In the genomic region with DNA sequence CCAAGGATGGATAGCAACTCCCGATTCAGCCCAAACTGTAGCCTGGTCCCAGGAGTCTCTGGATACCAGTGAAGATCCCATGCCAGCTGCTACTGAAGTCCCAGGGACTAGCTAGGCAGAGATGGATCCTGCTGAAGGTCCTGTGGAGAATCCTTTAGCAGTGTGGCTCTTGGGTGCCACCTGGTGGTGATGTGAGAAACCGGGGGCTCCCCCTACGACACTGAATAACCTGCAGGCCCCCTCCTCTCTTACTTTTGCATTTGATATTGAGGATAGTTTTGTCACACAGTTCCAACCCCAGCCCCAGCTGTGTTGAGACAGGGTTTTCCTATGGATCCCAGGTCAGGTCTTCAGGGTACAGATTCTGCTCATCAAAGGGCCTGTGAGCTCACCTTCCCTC, we compare ENCODE assay signal across 9 mouse cellular contexts. TPM values are rescaled to one million over a fixed set of nuclear protein-coding genes. Genes with fewer than 3 reads are reported as not detected.
DNase-seq lines count a peak whose midpoint lies in the region; ATAC-seq and TF ChIP-seq lines count a peak whose summit lies in the region.
"Had no signal": no experiment of that assay in that cellular context is flagged by ENCODE, and none has a peak within 500 bp of the region (broad histone marks: within the 10 kb centered on the region; RNA-seq: fewer than 3 reads in every experiment).

No protein-coding gene starts in this region.

- H3K9ac ChIP-seq in kidney, embryonic 16.5 days (replicated peaks; ENCODE audit: low read length): no peak overlapping the region
- no peak overlapping the region for H3K9ac ChIP-seq in liver, embryonic 14.5 days (replicated peaks)
- no peak overlapping the region for H3K9ac ChIP-seq in neural tube, embryonic 13.5 days

- no peaks in the 10 kb centered on the region for H3K9me3 ChIP-seq in kidney, embryonic 16.5 days (ENCODE audit: low read length)
- no peaks in the 10 kb centered on the region for H3K9me3 ChIP-seq in liver, embryonic 14.5 days (ENCODE audit: control insufficient read depth, low read length)
- no peaks in the 10 kb centered on the region for H3K9me3 ChIP-seq in neural tube, embryonic 13.5 days

- H3K27ac ChIP-seq in kidney, embryonic 16.5 days (ENCODE audit: low read length): no peak overlapping the region
- H3K27ac ChIP-seq in liver, embryonic 14.5 days: no peak overlapping the region
- H3K27ac ChIP-seq in neural tube, embryonic 13.5 days (replicated peaks): 0 out of 2 replicates have a peak overlapping the region, but pooled peaks have one; percentile 4
- H3K27ac ChIP-seq in thymus, adult 2 months (ENCODE audit: control insufficient read depth, insufficient read depth, low read length): no peak overlapping the region

- 22% methylated on average over 3 of the region's 3 CpGs for WGBS in kidney, embryonic 16.5 days
- WGBS in liver, embryonic 14.5 days (ENCODE audit: insufficient replicate concordance): 10% methylated on average over 3 of the region's 3 CpGs
- WGBS in neural tube, embryonic 13.5 days: 14% methylated on average over 3 of the region's 3 CpGs
- WGBS in thymus, adult 2 months: 13% methylated on average over 3 of the region's 3 CpGs

- H3K4me3 ChIP-seq in kidney, embryonic 16.5 days (ENCODE audit: low read length): no peak overlapping the region
- H3K4me3 ChIP-seq in liver, embryonic 14.5 days (ENCODE audit: insufficient read depth in 1 of 2, low read depth in 2 of 2, low read length in 2 of 2): no peak overlapping the region
- no peak overlapping the region for H3K4me3 ChIP-seq in neural tube, embryonic 13.5 days
- H3K4me3 ChIP-seq in thymus, adult 2 months (ENCODE audit: control insufficient read depth, insufficient read depth, low read length): no peak overlapping the region

- no peaks in the 10 kb centered on the region for H3K4me1 ChIP-seq in kidney, embryonic 16.5 days (ENCODE audit: insufficient read depth, low read length)
- no peaks in the 10 kb centered on the region for H3K4me1 ChIP-seq in liver, embryonic 14.5 days (replicated peaks; ENCODE audit: control insufficient read depth in 2 of 2, insufficient read depth in 2 of 2, low read length in 1 of 2)
- no peaks in the 10 kb centered on the region for H3K4me1 ChIP-seq in neural tube, embryonic 13.5 days (replicated peaks)
- H3K4me1 ChIP-seq in thymus, adult 2 months (replicated peaks; ENCODE audit: control insufficient read depth, insufficient read depth, low read length): no peaks in the 10 kb centered on the region

- TF ChIP-seq CTCF in liver, embryonic 14.5 days (IDR thresholded peaks at IDR 0.05; ENCODE audit: low read depth): peak; percentile 92
- peak; percentile 86; the same call in 1 of the 2 replicates for TF ChIP-seq CTCF in thymus, adult 2 months (IDR thresholded peaks at IDR 0.05; ENCODE audit: borderline replicate concordance, control insufficient read depth, extremely low read depth, insufficient read depth, low read length, poor library complexity)

- no peak overlapping the region for H3K4me2 ChIP-seq in kidney, embryonic 16.5 days (replicated peaks; ENCODE audit: low read depth, low read length)
- H3K4me2 ChIP-seq in liver, embryonic 14.5 days (ENCODE audit: low read depth): no peak overlapping the region
- H3K4me2 ChIP-seq in neural tube, embryonic 13.5 days: no peak overlapping the region

- TF ChIP-seq POLR2A in thymus, adult 2 months (IDR thresholded peaks at IDR 0.05; ENCODE audit: control insufficient read depth, extremely low read depth, insufficient read depth, low read length, poor library complexity): no peak

- H3K27me3 ChIP-seq in kidney, embryonic 16.5 days (ENCODE audit: insufficient read depth, low read length): no peaks in the 10 kb centered on the region
- no peaks in the 10 kb centered on the region for H3K27me3 ChIP-seq in liver, embryonic 14.5 days (ENCODE audit: control insufficient read depth, insufficient read depth, low read length)
- no peaks in the 10 kb centered on the region for H3K27me3 ChIP-seq in neural tube, embryonic 13.5 days
- H3K27me3 ChIP-seq in thymus, adult 2 months (ENCODE audit: control insufficient read depth, insufficient read depth, low read length): no peaks in the 10 kb centered on the region

- peak; percentile 72 for ATAC-seq in CD4-positive, CD25-positive, alpha-beta regulatory T cell, adult 4 months
- peak; percentile 60 for ATAC-seq in kidney, embryonic 16.5 days (ENCODE audit: low FRiP score, low TSS enrichment)
- ATAC-seq in liver, embryonic 14.5 days (ENCODE audit: insufficient read depth): peak; percentile 40; the same call in 1 of the 2 replicates
- ATAC-seq in neural tube, embryonic 13.5 days (ENCODE audit: low read depth): peak; percentile 75

- DNase-seq in adrenal gland, postnatal 14 days: peak; percentile 77
- DNase-seq in embryo, embryonic 9.5 days (ENCODE audit: extremely low spot score): peak; percentile 72
- peak; percentile 32 to 36 for DNase-seq in heart, adult 9 months (ENCODE audit: low spot score in 2 of 2)
- peak in 2 of 3 experiments; percentile 27 to 37 for DNase-seq in liver, embryonic 14.5 days (ENCODE audit: low read depth in 3 of 3, low spot score in 3 of 3)
- peak; percentile 72 for DNase-seq in thymus, adult 2 months

- H3K36me3 ChIP-seq in kidney, embryonic 16.5 days (ENCODE audit: insufficient read depth, low read length): peaks cover 26% of the 10 kb centered on the region
- H3K36me3 ChIP-seq in liver, embryonic 14.5 days (replicated peaks; ENCODE audit: control insufficient read depth, insufficient read depth, low read depth): peaks cover 28% of the 10 kb centered on the region
- peaks cover 28% of the 10 kb centered on the region for H3K36me3 ChIP-seq in neural tube, embryonic 13.5 days
- peaks cover 25% of the 10 kb centered on the region for H3K36me3 ChIP-seq in thymus, adult 2 months (ENCODE audit: control insufficient read depth, insufficient read depth, low read length)

- TF ChIP-seq EP300 in liver, embryonic 14.5 days (IDR thresholded peaks at IDR 0.05; ENCODE audit: low read depth): no peak

RNA-seq across cellular contexts. Expression of gene Gm20219, which starts 4.3 kb away (rescaled TPM):
- polyA plus RNA-seq in CD4-positive, CD25-positive, alpha-beta regulatory T cell, adult 4 months (2017; shearing (Covaris generic)): 1 to 10 TPM; 3.1 to 3.2 TPM
- 0.70 and 1.3 TPM in 2 replicates for total RNA-seq in adrenal gland, postnatal 14 days (2021)
- polyA plus RNA-seq in kidney, embryonic 16.5 days (2015; fragmentation: Nextera tagmentation; extraction: Ambion mirVana): 1.8 and 2.4 TPM in 2 replicates
- polyA plus RNA-seq in liver, embryonic 14.5 days (2012; rRNA removed): 0.17 and 0.22 TPM in 2 replicates
- 0.14 TPM in 1 of 2 replicates, not detected in the other for polyA plus RNA-seq in liver, embryonic 14.5 days (2014; fragmentation: Nextera tagmentation; extraction: Ambion mirVana)
- 1.0 and 1.7 TPM in 2 replicates for polyA plus RNA-seq in neural tube, embryonic 13.5 days (2015; fragmentation: Nextera tagmentation; extraction: Ambion mirVana)
- 10.6 and 13.1 TPM in 2 replicates for polyA plus RNA-seq in thymus, adult 2 months (2012; rRNA removed)

RNA-seq across cellular contexts. Expression of gene Safb2, which starts 25.9 kb away (rescaled TPM):
- 10 to 100 TPM; 36.8 to 53.1 TPM for polyA plus RNA-seq in CD4-positive, CD25-positive, alpha-beta regulatory T cell, adult 4 months (2017; shearing (Covaris generic))
- 112 and 141 TPM in 2 replicates for total RNA-seq in adrenal gland, postnatal 14 days (2021)
- polyA plus RNA-seq in kidney, embryonic 16.5 days (2015; fragmentation: Nextera tagmentation; extraction: Ambion mirVana): 80.2 and 86.0 TPM in 2 replicates
- polyA plus RNA-seq in liver, embryonic 14.5 days (2012; rRNA removed): 21.4 and 40.2 TPM in 2 replicates
- 16.8 and 20.0 TPM in 2 replicates for polyA plus RNA-seq in liver, embryonic 14.5 days (2014; fragmentation: Nextera tagmentation; extraction: Ambion mirVana)
- polyA plus RNA-seq in neural tube, embryonic 13.5 days (2015; fragmentation: Nextera tagmentation; extraction: Ambion mirVana): 67.6 and 77.2 TPM in 2 replicates
- polyA plus RNA-seq in thymus, adult 2 months (2012; rRNA removed): 196 and 199 TPM in 2 replicates

RNA-seq across cellular contexts. Expression of gene Safb, which starts 26.2 kb away (rescaled TPM):
- polyA plus RNA-seq in CD4-positive, CD25-positive, alpha-beta regulatory T cell, adult 4 months (2017; shearing (Covaris generic)): 10 to 100 TPM; 52.6 to 55.0 TPM
- 104 and 121 TPM in 2 replicates for total RNA-seq in adrenal gland, postnatal 14 days (2021)
- polyA plus RNA-seq in kidney, embryonic 16.5 days (2015; fragmentation: Nextera tagmentation; extraction: Ambion mirVana): 123 and 133 TPM in 2 replicates
- polyA plus RNA-seq in liver, embryonic 14.5 days (2012; rRNA removed): 26.5 and 47.3 TPM in 2 replicates
- polyA plus RNA-seq in liver, embryonic 14.5 days (2014; fragmentation: Nextera tagmentation; extraction: Ambion mirVana): 22.1 and 27.1 TPM in 2 replicates
- 104 and 136 TPM in 2 replicates for polyA plus RNA-seq in neural tube, embryonic 13.5 days (2015; fragmentation: Nextera tagmentation; extraction: Ambion mirVana)
- 196 and 222 TPM in 2 replicates for polyA plus RNA-seq in thymus, adult 2 months (2012; rRNA removed)

RNA-seq across cellular contexts. Expression of gene Znrf4, which starts 46.2 kb away (rescaled TPM):
- polyA plus RNA-seq in CD4-positive, CD25-positive, alpha-beta regulatory T cell, adult 4 months (2017; shearing (Covaris generic)): not detected
- total RNA-seq in adrenal gland, postnatal 14 days (2021): not detected in 2 replicates
- not detected in 2 replicates for polyA plus RNA-seq in kidney, embryonic 16.5 days (2015; fragmentation: Nextera tagmentation; extraction: Ambion mirVana)
- not detected in 2 replicates for polyA plus RNA-seq in liver, embryonic 14.5 days (2012; rRNA removed)
- polyA plus RNA-seq in liver, embryonic 14.5 days (2014; fragmentation: Nextera tagmentation; extraction: Ambion mirVana): not detected in 2 replicates
- not detected in 2 replicates for polyA plus RNA-seq in neural tube, embryonic 13.5 days (2015; fragmentation: Nextera tagmentation; extraction: Ambion mirVana)
- polyA plus RNA-seq in thymus, adult 2 months (2012; rRNA removed): 0.67 TPM in 1 of 2 replicates, not detected in the other
- polyA plus RNA-seq: frontal cortex, adult 2 months had no signal

RNA-seq across cellular contexts. Expression of gene 2410015M20Rik, which starts 51.1 kb away (rescaled TPM):
- polyA plus RNA-seq in CD4-positive, CD25-positive, alpha-beta regulatory T cell, adult 4 months (2017; shearing (Covaris generic)): 100 to 1,000 TPM; 280 to 291 TPM
- total RNA-seq in adrenal gland, postnatal 14 days (2021): 450 and 452 TPM in 2 replicates
- 242 and 284 TPM in 2 replicates for polyA plus RNA-seq in kidney, embryonic 16.5 days (2015; fragmentation: Nextera tagmentation; extraction: Ambion mirVana)
- polyA plus RNA-seq in liver, embryonic 14.5 days (2012; rRNA removed): 53.4 and 84.4 TPM in 2 replicates
- polyA plus RNA-seq in liver, embryonic 14.5 days (2014; fragmentation: Nextera tagmentation; extraction: Ambion mirVana): 183 and 186 TPM in 2 replicates
- 179 and 214 TPM in 2 replicates for polyA plus RNA-seq in neural tube, embryonic 13.5 days (2015; fragmentation: Nextera tagmentation; extraction: Ambion mirVana)
- polyA plus RNA-seq in thymus, adult 2 months (2012; rRNA removed): 117 and 145 TPM in 2 replicates
